Mouse (Mus musculus): ENCODE measurements at regions not wholly inside any gene's neighbourhood (a gene's known extent, or its start where the extent isn't known, plus 50 kb on each side); places are given as distances from the start of the nearest gene placed in this dataset.
"Not testable (repeated sequence)": the region's sequence is repeated elsewhere in the genome, so short reads cannot be mapped to it uniquely, and the experiment has no call there.

- DNase-seq (ENCODE audit: low read depth) = peak; percentile 38
Measured at GRCm38 (mm10) chr3:69669541-69669940, 52.2 kb upstream of the Nmd3 start.

GRCm38 (mm10) chr3:69667820-69668219 is 54.0 kb upstream of the Nmd3 start:
- no peak for DNase-seq (ENCODE audit: low read depth)

GRCm38 (mm10) chr3:69667359-69667758 is 54.4 kb upstream of the Nmd3 start:
- no peak for DNase-seq (ENCODE audit: low read depth)

- DNase-seq (ENCODE audit: low read depth) = no peak
Measured at GRCm38 (mm10) chr3:69664277-69664676, 57.5 kb upstream of the Nmd3 start.

- no peak for DNase-seq (ENCODE audit: low read depth)
Measured at GRCm38 (mm10) chr3:69658185-69658584, 59.4 kb upstream of the B3galnt1 start.

- peak; percentile 45 for DNase-seq (ENCODE audit: low read depth)
Measured at GRCm38 (mm10) chr3:69657570-69657969, 58.8 kb upstream of the B3galnt1 start.

GRCm38 (mm10) chr3:69655651-69656050 is 56.9 kb upstream of the B3galnt1 start:
- DNase-seq (ENCODE audit: low read depth) = peak; percentile 69

- peak; percentile 40 for DNase-seq (ENCODE audit: low read depth)
Measured at GRCm38 (mm10) chr3:69655001-69655400, 56.2 kb upstream of the B3galnt1 start.

- not testable (repeated sequence) for DNase-seq (ENCODE audit: low read depth)
Measured at GRCm38 (mm10) chr3:69653361-69653760, 54.6 kb upstream of the B3galnt1 start.

- DNase-seq (ENCODE audit: low read depth) = no peak
Measured at GRCm38 (mm10) chr3:69649561-69649960, 50.8 kb upstream of the B3galnt1 start.

All from 416B (cell line).